Mouse (Mus musculus): ENCODE results near the gene Kti12. TPM values are rescaled to one million over a fixed set of nuclear protein-coding genes. Genes with fewer than 3 reads are reported as not detected.
A peak's percentile ranks its signal among the peaks of the same experiment; 100 is the strongest.

Gene Kti12
- total and polyA plus RNA-seq, 3 experiments, result 30.1 to 56.3 (median 30.9) TPM

GRCm38 (mm10) chr4:108869730-108870374 is 22.3 kb downstream of the Kti12 start:
- peak; percentile 84 for DNase-seq

- no peak for DNase-seq
Measured at GRCm38 (mm10) chr4:108873746-108874145, 26.2 kb downstream of the Kti12 start.

GRCm38 (mm10) chr4:108877901-108878300 is 30.3 kb downstream of the Kti12 start:
- DNase-seq, result no peak

- DNase-seq, result peak; percentile 65
Measured at GRCm38 (mm10) chr4:108878963-108879822, 31.6 kb downstream of the Kti12 start, which contains the start of gene Rab3b. Rab3b (plus strand) TSS chr4:108879063.

- DNase-seq, result peak; percentile 27
Measured at GRCm38 (mm10) chr4:108883815-108884214, 36.2 kb downstream of the Kti12 start.

GRCm38 (mm10) chr4:108887456-108887855 is 39.9 kb downstream of the Kti12 start:
- DNase-seq, result no peak

GRCm38 (mm10) chr4:108890876-108891275 is 43.3 kb downstream of the Kti12 start:
- DNase-seq, result no peak

Other genes with a start within 250 kb of the Kti12 start
- 10 to 100 TPM; 37.3 to 42.1 TPM for gene Cc2d1b, start 227.8 kb upstream of the Kti12 start, total RNA-seq (2021)
- 26.7 and 33.0 TPM in 2 replicates for gene Cc2d1b, start 227.8 kb upstream of the Kti12 start, polyA plus RNA-seq (2012; rRNA removed)
- gene 3110021N24Rik, start 128.1 kb upstream of the Kti12 start, total RNA-seq (2021), result under 1 TPM; 0.62 to 0.92 TPM
- gene 3110021N24Rik, start 128.1 kb upstream of the Kti12 start, polyA plus RNA-seq (2012; rRNA removed), result 0.07 and 0.49 TPM in 2 replicates
- 10 to 100 TPM; 27.2 to 28.9 TPM for gene Zfyve9, start 67.0 kb upstream of the Kti12 start, total RNA-seq (2021)
- 4.1 and 4.5 TPM in 2 replicates for gene Zfyve9, start 67.0 kb upstream of the Kti12 start, polyA plus RNA-seq (2012; rRNA removed)
- gene Btf3l4, start 14.2 kb upstream of the Kti12 start, total RNA-seq (2021), result 100 to 1,000 TPM; 124 to 146 TPM
- 6.0 and 10.3 TPM in 2 replicates for gene Btf3l4, start 14.2 kb upstream of the Kti12 start, polyA plus RNA-seq (2012; rRNA removed)
- gene Txndc12, start 13.2 kb upstream of the Kti12 start, total RNA-seq (2021), result 10 to 100 TPM; 71.6 to 75.7 TPM
- 6.4 and 10.6 TPM in 2 replicates for gene Txndc12, start 13.2 kb upstream of the Kti12 start, polyA plus RNA-seq (2012; rRNA removed)
- not detected for gene A730015C16Rik, start 834 bp downstream of the Kti12 start, total RNA-seq (2021)
- gene A730015C16Rik, start 834 bp downstream of the Kti12 start, polyA plus RNA-seq (2012; rRNA removed), result 0.26 TPM in 1 of 2 replicates, not detected in the other
- gene Rab3b, start 31.3 kb downstream of the Kti12 start, total RNA-seq (2021), result 10 to 100 TPM; 38.6 to 51.5 TPM
- 41.6 and 46.6 TPM in 2 replicates for gene Rab3b, start 31.3 kb downstream of the Kti12 start, polyA plus RNA-seq (2012; rRNA removed)
- 100 to 1,000 TPM; 116 to 192 TPM for gene Nrd1, start 152.9 kb downstream of the Kti12 start, total RNA-seq (2021)
- gene Nrd1, start 152.9 kb downstream of the Kti12 start, polyA plus RNA-seq (2012; rRNA removed), result 8.8 and 8.9 TPM in 2 replicates